Mouse (Mus musculus): ENCODE measurements around the gene Bsn. TPM values are rescaled to one million over a fixed set of nuclear protein-coding genes. Genes with fewer than 3 reads are reported as not detected.
"Not testable (repeated sequence)": the region's sequence is repeated elsewhere in the genome, so short reads cannot be mapped to it uniquely, and the experiment has no call there.

Gene Bsn
- polyA plus RNA-seq, 1 experiment, result 0.83 TPM

DNA sequence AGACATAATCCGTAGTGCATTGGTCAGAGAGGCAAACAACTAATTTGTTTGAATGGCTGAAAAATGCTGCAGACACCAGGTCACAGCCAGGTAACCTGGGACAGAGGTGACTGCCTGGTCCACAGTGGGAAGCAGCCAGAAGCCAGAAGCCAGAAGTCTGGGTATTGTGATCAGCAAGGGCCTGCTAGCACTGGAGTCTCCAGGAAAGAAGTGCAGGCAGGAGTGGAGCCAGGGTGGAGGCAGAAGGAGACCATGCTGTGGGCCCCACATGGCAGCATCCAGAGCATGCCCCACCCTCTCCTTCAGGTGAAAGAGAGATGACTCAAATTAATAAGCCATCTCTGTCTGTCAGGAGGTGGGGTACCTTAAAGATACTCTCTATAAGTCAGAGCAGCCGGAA, 46.7 kb downstream of the Bsn start:
- H3K36me3 ChIP-seq (replicated peaks; ENCODE audit: low read length), result no peaks in the 10 kb centered on the region
- peaks cover 30% of the 10 kb centered on the region for H3K27me3 ChIP-seq (replicated peaks)
- TF ChIP-seq GATA1 (IDR thresholded peaks at IDR 0.05; ENCODE audit: borderline replicate concordance, low read length) (no peak), FLI1 (IDR thresholded peaks at IDR 0.05; ENCODE audit: low read length) (no peak)
- H3K4me1 ChIP-seq, result peaks cover 12% of the 10 kb centered on the region
- no peak overlapping the region for H3K4me3 ChIP-seq (replicated peaks)
- peaks cover 16% of the 10 kb centered on the region for H3K9me3 ChIP-seq

DNA sequence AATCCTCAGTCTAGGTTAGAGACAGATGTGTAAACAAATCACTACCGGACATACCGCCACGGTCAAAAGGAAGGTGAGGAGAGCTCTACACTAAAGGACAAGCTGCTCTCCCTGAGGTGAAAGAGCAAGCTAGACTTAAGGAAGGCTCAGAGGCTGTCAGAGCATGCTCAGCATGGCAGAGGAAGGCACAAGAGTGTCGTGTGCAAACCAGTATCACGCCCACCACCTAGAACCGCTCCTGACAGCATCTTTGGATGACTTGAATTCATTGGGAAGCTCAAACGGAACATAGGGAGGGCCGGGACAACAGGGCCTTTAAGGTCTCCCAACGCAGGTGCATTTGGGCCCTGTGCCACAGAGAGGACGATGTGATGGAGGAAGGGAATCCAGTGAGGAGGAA, 48.8 kb downstream of the Bsn start:
- peaks cover 16% of the 10 kb centered on the region for H3K9me3 ChIP-seq
- TF ChIP-seq GATA1 (IDR thresholded peaks at IDR 0.05; ENCODE audit: borderline replicate concordance, low read length), result no peak
- no peak for TF ChIP-seq FLI1 (IDR thresholded peaks at IDR 0.05; ENCODE audit: low read length)
- H3K36me3 ChIP-seq (replicated peaks; ENCODE audit: low read length), result no peaks in the 10 kb centered on the region
- no peak overlapping the region for H3K4me3 ChIP-seq (replicated peaks)
- H3K4me1 ChIP-seq, result peaks cover 18% of the 10 kb centered on the region
- peaks cover 45% of the 10 kb centered on the region for H3K27me3 ChIP-seq (replicated peaks)

DNA sequence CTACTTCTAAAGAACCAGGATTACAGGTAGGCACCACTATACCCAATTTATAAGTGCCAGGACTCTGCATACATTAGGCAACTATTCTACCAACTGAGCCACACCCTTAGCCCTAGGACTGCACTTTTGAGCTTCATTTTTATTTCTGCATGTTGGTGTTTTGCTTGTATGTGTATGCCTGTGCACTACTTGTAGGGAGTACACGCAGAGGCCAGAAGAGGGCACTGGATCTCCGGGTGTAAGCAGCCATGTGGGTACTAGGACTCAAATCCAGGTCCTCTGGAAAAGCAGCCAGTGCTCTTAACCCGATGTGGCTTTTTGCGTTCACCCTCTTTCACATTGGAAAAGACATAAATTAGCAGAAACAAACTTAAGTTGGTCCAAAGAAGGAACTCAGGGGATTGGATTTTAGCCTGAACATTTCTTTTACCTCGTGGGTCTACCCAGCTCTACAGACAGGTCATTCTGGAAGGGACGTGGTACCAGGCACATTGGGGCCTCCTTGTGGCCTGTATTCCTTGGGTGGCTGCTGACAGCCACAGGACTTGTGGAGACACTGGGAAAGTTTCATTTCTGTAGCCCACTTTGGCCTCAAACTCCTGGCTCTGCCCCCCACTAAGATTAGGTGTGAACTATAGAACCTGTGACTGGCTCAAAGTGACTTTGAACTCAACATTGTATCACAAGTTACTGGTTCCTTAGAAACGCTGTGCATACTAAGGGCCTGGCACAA, 50.1 kb downstream of the Bsn start:
- H3K9me3 ChIP-seq, result peaks cover 16% of the 10 kb centered on the region
- no peak overlapping the region for H3K4me3 ChIP-seq (replicated peaks)
- TF ChIP-seq GATA1 (IDR thresholded peaks at IDR 0.05; ENCODE audit: borderline replicate concordance, low read length) (no peak), FLI1 (IDR thresholded peaks at IDR 0.05; ENCODE audit: low read length) (no peak)
- peaks cover 47% of the 10 kb centered on the region for H3K27me3 ChIP-seq (replicated peaks)
- H3K36me3 ChIP-seq (replicated peaks; ENCODE audit: low read length), result no peaks in the 10 kb centered on the region
- H3K4me1 ChIP-seq, result peaks cover 11% of the 10 kb centered on the region

DNA sequence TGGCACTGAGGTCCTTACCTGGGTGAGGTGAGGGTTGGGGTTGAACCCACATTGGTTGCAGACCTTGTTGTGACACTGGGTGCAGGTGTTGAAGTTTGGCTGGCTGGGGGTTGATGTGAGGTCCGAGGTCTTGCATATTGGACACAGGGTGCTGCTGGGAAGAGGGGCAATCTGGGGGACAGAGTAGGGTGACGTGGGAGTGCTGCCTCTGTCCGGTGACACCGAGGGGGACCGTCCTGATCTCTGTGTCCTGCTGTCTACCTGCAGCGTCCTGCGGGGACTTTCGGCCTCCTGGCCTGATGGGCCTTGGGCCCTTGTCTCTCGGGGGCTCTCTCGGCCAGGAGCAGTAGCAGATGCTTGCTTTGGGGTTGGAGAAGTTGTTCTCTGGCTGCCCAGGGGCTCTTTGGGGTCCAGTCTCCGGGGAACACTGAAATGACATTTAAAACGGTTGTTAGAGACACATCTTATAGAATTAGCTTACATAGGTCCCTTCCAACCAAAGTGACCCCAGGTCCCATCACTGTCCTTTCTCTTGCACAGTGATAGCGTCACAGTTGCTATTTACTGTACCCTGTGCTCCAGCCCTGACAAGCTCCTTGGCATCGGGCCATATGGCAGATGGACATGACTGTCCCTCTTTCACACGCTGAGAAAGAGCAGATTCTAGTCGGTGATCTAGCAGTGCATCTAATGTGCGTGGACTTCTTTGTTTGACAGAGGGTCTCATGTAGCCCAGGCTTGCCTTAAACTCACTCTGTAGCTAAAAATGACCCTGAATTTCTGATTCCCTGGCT, 50.8 kb downstream of the Bsn start:
- Histone ChIP-seq H3K27me3 (replicated peaks) (peaks cover 46% of the 10 kb centered on the region), H3K9me3 (peaks cover 12% of the 10 kb centered on the region), H3K36me3 (replicated peaks; ENCODE audit: low read length) (no peaks in the 10 kb centered on the region), H3K4me1 (peaks cover 13% of the 10 kb centered on the region), H3K4me3 (replicated peaks) (no peak overlapping the region)
- no peak for TF ChIP-seq GATA1 (IDR thresholded peaks at IDR 0.05; ENCODE audit: borderline replicate concordance, low read length)
- no peak for TF ChIP-seq FLI1 (IDR thresholded peaks at IDR 0.05; ENCODE audit: low read length)

DNA sequence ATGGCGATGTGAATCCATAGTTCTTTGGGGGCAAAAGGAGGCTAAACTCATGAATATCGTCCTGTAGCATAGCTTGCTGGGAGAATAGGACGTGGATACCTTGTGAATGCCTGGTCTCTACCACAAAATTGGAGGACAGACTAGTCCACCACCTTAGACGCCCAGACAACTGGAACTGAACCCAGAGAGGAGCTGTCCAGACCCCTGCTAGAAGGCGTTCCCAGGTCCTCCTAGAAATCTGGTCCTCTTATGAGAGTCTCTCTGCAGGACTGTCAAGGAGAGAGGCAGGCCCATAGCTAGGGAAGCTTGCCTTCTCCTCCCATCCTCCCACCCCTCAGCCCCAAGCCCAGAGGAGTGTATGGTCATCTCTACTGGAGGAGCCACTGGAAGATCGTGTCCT, 52.1 kb downstream of the Bsn start:
- H3K9me3 ChIP-seq, result peaks cover 8% of the 10 kb centered on the region
- TF ChIP-seq GATA1 (IDR thresholded peaks at IDR 0.05; ENCODE audit: borderline replicate concordance, low read length), result no peak
- TF ChIP-seq FLI1 (IDR thresholded peaks at IDR 0.05; ENCODE audit: low read length), result no peak
- H3K4me3 ChIP-seq (replicated peaks), result no peak overlapping the region
- no peaks in the 10 kb centered on the region for H3K36me3 ChIP-seq (replicated peaks; ENCODE audit: low read length)
- peaks cover 13% of the 10 kb centered on the region for H3K4me1 ChIP-seq
- peaks cover 46% of the 10 kb centered on the region for H3K27me3 ChIP-seq (replicated peaks)

DNA sequence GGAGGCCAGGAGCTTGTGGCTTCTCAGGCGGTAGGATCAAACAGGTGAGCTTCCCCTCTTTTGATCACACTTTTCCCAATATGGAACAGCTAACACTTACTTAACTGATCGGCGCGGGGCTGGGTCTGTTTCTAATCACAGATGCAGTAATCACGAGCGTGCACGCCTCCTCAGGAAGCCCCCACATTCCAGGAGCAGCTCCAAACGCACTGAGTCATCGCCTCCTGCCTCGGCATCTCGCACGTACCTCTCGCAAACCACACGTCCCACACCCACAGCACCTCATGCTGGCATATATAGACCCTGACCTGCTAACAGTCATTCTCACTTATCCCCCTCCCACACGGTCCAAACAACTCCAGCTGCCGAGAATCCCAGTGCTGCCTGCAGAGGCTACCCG, 52.7 kb downstream of the Bsn start:
- H3K27me3 ChIP-seq (replicated peaks), result peaks cover 49% of the 10 kb centered on the region
- peaks cover 13% of the 10 kb centered on the region for H3K4me1 ChIP-seq
- no peaks in the 10 kb centered on the region for H3K36me3 ChIP-seq (replicated peaks; ENCODE audit: low read length)
- H3K4me3 ChIP-seq (replicated peaks), result no peak overlapping the region
- H3K9me3 ChIP-seq, result peaks cover 3% of the 10 kb centered on the region; the same call in 1 of the 2 replicates
- TF ChIP-seq FLI1 (IDR thresholded peaks at IDR 0.05; ENCODE audit: low read length) (no peak), GATA1 (IDR thresholded peaks at IDR 0.05; ENCODE audit: borderline replicate concordance, low read length) (no peak)

DNA sequence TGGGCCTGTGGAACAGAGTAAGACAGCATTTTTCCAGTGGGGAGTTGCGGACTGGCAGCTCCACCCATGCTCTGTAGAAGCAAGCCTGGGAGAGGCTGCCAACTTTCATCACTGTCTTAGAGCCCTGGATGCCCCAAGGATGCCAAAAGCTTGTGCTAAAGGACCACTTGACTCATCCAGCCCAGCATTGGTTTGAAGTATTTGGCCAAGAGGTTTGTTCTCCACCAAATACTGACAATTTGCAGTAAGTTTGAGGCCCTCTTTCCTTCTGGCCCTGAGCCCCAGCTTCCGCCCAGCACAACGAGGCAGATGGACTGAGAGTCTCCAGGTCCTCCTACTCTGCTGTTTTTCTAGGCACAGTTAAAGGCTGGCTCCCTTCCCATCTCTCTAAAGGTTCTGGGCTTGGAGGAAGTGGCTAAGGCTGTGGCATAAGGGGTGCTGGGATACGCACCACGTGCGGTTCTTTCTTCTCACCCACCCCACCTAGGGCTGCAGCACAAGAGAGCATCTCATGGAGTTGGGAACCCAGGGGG, 53.2 kb downstream of the Bsn start:
- Histone ChIP-seq H3K36me3 (replicated peaks; ENCODE audit: low read length) (no peaks in the 10 kb centered on the region), H3K4me1 (peaks cover 13% of the 10 kb centered on the region), H3K9me3 (no peaks in the 10 kb centered on the region), H3K4me3 (replicated peaks) (no peak overlapping the region), H3K27me3 (replicated peaks) (peaks cover 49% of the 10 kb centered on the region)
- TF ChIP-seq FLI1 (IDR thresholded peaks at IDR 0.05; ENCODE audit: low read length) (no peak), GATA1 (IDR thresholded peaks at IDR 0.05; ENCODE audit: borderline replicate concordance, low read length) (no peak)

DNA sequence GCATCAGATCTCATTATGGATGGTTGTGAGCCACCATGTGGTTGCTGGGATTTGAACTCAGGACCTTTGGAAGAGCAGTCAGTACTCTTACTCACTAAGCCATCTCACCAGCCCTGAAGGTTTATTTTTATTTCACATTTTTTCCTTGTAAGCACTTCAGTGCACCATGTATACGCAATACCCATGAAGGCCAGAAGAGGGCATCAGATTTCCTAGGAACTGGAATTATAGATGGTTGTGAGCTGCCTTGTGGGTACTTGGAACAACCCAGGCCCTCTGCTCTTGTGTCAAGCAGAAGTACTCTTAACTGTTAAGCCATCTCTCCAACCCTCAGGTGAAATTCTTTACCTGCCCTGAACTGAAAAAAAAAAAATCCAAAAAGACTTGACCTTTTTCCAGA, 54.0 kb downstream of the Bsn start:
- Histone ChIP-seq H3K9me3 (no peaks in the 10 kb centered on the region), H3K36me3 (replicated peaks; ENCODE audit: low read length) (no peaks in the 10 kb centered on the region), H3K4me3 (replicated peaks) (no peak overlapping the region), H3K4me1 (peaks cover 13% of the 10 kb centered on the region), H3K27me3 (replicated peaks) (peaks cover 44% of the 10 kb centered on the region)
- TF ChIP-seq FLI1 (IDR thresholded peaks at IDR 0.05; ENCODE audit: low read length), result no peak
- TF ChIP-seq GATA1 (IDR thresholded peaks at IDR 0.05; ENCODE audit: borderline replicate concordance, low read length), result no peak

DNA sequence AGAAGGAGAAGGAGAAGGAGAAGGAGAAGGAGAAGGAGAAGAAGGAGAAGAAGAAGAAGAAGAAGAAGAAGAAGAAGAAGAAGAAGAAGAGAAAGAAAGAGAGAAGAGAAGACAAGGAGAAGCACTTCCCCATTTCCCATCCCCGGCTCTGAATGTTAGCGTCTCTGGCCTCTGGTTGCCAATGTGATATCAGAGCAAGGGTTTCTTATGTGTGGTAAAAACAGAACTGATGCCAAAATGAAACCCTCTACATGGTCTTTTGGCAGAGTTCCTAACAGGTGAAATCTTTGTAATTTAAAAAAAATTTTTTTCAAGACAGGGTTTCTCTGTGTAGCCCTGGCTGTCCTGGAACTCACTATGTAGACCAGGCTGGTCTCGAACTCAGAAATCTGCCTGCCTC, 54.5 kb downstream of the Bsn start:
- H3K36me3 ChIP-seq (replicated peaks; ENCODE audit: low read length); H3K9me3 ChIP-seq; H3K4me3 ChIP-seq (replicated peaks): not testable (repeated sequence)
- peaks cover 13% of the 10 kb centered on the region for H3K4me1 ChIP-seq
- H3K27me3 ChIP-seq (replicated peaks), result peaks cover 45% of the 10 kb centered on the region

DNA sequence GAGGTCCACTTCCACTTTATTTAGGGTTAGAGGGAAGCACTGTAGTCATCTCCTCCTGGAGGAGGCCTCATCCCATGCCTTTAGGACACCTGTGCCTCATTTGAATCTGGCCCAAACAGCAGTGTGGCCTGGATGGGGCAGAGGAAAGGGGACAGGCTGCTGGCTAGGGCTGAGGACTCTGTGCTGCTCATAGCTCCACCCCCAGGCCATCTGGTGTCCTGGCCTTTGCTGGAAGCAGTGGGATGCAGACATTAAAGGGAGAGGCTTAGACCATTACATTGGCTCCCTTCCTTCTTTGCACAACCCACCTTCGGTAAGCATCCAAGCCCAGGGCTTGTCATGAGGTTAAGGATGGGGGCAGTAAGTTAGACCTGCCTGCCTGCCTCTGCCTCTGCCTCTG, 56.7 kb downstream of the Bsn start:
- H3K36me3 ChIP-seq (replicated peaks; ENCODE audit: low read length), result no peaks in the 10 kb centered on the region
- TF ChIP-seq GATA1 (IDR thresholded peaks at IDR 0.05; ENCODE audit: borderline replicate concordance, low read length), result no peak
- no peak for TF ChIP-seq FLI1 (IDR thresholded peaks at IDR 0.05; ENCODE audit: low read length)
- no peak overlapping the region for H3K4me3 ChIP-seq (replicated peaks)
- H3K9me3 ChIP-seq, result no peaks in the 10 kb centered on the region
- H3K27me3 ChIP-seq (replicated peaks), result peaks cover 51% of the 10 kb centered on the region
- H3K4me1 ChIP-seq, result peaks cover 21% of the 10 kb centered on the region
